Mouse (Mus musculus) layer of hippocampus, adult 9-10 months (tissue): ENCODE measurements at regions not wholly inside any gene's neighbourhood (a gene's known extent, or its start where the extent isn't known, plus 50 kb on each side); places are given as distances from the start of the nearest gene placed in this dataset.
A peak's percentile ranks its signal among the peaks of the same experiment; 100 is the strongest.

Experiments used
- DNase-seq: peaks from one replicate; pipeline ENCODE4 v3.0.0; 2022; ENCODE audit warnings: low spot score

GRCm38 (mm10) chr5:103374162-103374561, 50.8 kb upstream of the Ptpn13 start:
- no peak for DNase-seq

DNA sequence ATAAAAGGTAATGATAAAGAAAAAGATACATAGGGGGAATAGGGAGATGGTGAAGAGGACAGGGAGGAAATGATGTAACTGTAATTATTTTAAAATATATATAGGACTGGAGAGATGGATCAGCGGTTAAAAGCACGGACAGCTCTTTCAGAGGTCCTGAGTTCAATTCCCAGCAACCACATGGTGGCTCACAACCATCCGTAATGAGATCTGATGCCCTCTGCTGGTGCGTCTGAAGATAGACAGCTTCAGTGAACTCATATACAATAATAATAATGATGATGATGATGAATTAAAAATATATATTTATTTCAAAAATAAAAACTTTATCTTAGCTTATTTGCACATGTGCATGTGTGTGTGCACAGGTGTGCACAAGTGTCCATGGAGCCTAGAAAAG, 51.9 kb upstream of the Ptpn13 start:
- DNase-seq = no peak

DNA sequence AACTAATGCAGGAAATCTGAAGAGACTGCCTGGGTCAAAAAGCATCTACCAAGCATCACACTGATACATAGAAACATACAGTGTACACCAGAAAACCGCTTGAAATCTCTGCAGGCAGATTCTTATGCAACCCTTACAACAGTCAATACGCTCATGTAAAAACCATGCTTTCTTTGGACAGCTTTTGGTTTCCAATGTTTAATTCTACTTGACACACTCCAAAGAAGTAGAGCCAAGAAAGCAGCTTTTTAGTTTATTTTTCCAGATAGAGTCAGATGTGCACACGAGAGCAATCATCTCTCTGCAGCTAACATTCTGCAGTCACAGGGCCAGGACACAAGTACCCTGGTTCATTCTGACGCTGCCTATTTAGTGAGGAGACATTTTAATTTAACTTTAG, 54.5 kb upstream of the Ptpn13 start:
- no peak for DNase-seq

DNA sequence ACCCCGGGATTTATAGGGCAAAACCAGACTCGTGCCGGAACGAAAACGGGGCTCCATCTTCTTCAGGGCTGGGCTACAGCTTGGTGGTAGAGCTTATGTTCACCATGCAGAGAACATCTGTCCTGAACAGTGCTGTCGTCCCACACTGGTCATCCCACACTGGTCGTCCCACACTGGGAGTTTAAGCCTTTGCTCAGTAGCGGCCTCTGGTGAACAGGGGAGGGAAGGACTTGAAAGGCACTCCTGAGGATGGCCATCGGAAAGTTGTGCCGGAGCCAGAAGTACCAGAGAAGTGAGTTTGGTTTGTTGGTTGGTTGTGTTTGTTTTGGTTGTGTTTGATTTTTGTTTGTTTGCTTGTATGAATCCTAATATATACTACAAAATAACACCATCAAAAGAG, 56.0 kb upstream of the Ptpn13 start:
- no peak for DNase-seq

GRCm38 (mm10) chr5:103367201-103367671, 57.8 kb upstream of the Ptpn13 start:
- DNase-seq = no peak

DNA sequence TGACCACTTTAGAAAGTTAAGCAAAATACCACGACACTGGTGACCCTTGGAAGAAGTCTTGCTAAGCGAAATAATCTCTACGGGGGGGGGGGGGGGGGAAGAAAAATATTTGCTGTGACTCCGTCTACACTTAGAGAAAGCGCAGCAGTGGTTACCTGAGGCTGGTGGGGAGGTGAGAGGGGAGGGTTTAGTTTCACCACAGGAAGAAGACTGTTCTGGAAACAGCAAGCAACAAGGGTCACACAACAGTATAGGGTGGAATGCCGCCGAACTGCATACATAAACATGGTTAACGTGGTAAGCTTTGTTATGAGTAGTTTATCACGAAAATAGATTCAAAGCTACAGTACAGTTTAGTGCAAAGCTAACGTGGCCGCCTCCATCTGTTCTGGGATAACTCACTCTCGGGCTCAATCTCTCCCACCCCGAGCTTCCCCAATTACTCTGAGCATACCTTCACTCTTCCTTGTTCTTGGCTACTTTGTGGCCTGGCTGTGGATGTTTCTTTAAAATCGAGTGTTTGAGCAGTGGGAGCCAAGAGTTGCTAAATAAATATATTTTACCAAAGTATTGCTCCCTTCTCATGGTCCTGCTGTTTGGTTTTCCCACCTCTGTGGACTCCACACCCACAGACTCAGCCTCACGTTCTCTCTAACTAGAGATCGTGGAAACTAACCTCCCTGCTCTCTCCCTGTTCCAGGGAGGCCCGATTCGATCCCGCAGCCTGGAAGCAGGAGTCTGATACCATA, 59.1 kb upstream of the Ptpn13 start:
- no peak for DNase-seq

- DNase-seq = no peak
Observed at GRCm38 (mm10) chr5:103364791-103365699, 59.9 kb upstream of the Ptpn13 start.

GRCm38 (mm10) chr5:103360775-103361247, 64.2 kb upstream of the Ptpn13 start:
- DNase-seq = no peak

DNA sequence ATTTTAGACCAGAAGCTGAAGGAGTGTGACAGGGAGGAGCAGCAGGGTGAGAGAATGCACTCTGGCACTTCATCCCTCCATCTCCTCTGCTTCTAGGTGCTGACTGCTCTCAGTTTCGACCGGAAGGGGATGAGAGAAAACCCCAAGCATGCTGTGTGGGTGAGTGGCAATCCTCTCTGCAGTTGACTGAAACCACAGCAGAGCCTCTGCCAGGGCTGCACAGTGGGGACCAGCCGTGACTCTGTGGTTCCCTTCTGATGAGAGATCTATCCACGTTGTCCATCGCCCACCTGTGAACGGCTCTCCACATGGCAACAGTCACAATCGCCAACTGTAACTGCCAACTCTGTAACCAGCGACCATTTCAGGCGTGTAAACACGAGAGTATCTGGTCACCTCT, 64.6 kb upstream of the Ptpn13 start:
- DNase-seq = no peak

- DNase-seq = no peak
Observed at GRCm38 (mm10) chr5:103357558-103357957, 67.4 kb upstream of the Ptpn13 start.

GRCm38 (mm10) chr5:103356500-103356899, 68.5 kb upstream of the Ptpn13 start:
- no peak for DNase-seq

GRCm38 (mm10) chr5:103355372-103356300, 69.4 kb upstream of the Ptpn13 start:
- no peak for DNase-seq

DNA sequence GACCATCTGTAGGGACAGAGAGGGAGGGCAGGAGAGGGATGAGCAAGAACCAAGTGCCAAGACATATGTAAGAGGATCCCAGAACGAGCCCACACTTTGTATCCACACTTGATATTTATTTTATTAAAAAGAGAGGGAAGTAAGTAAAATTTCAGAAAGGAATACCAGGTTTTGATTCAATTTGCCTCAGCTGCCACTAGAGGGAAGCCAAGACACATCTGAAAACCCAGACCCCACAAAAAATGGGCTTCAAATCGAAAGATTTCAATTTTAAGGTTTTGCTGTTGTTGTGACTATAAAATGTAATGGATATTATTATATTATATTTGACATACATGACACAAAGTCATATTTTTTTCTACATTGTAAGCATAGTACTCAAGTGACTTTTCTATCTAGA, 81.1 kb upstream of the Ptpn13 start:
- DNase-seq = no peak

- no peak for DNase-seq
Observed at GRCm38 (mm10) chr5:103341456-103341855, 83.5 kb upstream of the Ptpn13 start.

- no peak for DNase-seq
Observed at GRCm38 (mm10) chr5:103340626-103341025, 84.4 kb upstream of the Ptpn13 start.

DNA sequence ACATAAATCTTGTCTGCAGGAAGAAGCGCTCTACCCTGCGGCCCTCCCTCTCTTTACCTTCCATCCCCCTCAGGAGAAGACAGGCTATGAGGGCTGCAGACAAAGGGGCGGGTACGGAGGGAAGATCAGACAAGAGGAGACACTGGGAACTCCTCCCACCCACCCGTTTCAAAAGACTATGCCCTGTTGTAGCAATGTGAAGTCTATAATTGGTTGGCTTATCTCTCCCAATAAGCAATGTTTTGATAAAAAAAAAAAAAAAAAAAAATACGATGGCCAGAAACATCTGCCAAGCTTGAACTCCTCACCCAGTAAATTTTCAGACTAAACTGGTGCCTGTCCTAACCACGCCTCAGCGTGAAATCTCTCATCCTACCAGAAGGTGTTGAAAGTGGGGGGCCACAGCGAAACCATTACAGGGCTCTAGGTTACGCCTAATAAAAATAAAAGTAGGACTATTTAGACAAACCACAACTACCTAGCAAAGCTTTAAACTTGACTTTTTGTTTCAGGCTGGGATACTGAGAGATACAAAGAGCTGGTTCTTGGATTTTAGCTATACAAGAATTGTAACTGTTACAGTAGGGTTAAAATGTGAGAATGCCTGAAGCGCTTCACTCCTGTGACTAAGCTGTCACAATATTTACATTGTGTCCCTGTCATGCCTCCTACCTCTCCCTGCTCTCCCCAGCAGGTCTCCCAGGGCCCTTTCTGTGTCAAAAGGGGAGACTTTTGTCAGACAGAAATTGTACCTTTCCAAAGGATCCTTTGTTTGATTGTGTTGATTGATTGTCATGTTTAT, 88.1 kb upstream of the Ptpn13 start:
- no peak for DNase-seq

- DNase-seq = peak; percentile 27
Observed at GRCm38 (mm10) chr5:103335916-103336688, 88.9 kb upstream of the Ptpn13 start.

DNA sequence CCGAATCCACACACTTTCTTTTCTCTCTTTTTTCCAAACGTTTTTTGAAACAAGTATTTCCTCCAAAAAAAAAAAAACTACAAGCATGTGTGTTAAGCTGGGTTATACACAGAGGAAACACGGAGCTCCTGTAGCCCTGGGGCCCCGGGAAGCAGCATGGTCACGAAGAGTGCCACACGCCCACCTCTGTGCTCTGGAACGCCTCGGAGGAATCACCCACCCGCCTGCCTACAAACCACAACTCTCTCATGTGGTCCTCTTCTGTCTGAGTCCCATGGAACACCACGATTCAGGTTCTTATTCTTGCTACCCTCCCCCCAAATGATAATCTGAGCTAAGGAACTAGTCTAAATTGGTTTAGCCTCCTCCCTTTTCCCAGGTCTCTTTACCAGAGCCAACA, 98.6 kb upstream of the Ptpn13 start:
- no peak for DNase-seq

- DNase-seq = no peak
Observed at GRCm38 (mm10) chr5:103320341-103320740, 104.7 kb upstream of the Ptpn13 start.

- no peak for DNase-seq
Observed at GRCm38 (mm10) chr5:103309806-103310525, 98.8 kb upstream of the Mapk10 start.
